Mouse (Mus musculus): Measurements from ENCODE around the gene Sh2b1. TPM values are rescaled to one million over a fixed set of nuclear protein-coding genes. Genes with fewer than 3 reads are reported as not detected.

Sh2b1 gene
- polyA plus RNA-seq, 1 experiment from 2014 or later: 62.5 TPM

DNA sequence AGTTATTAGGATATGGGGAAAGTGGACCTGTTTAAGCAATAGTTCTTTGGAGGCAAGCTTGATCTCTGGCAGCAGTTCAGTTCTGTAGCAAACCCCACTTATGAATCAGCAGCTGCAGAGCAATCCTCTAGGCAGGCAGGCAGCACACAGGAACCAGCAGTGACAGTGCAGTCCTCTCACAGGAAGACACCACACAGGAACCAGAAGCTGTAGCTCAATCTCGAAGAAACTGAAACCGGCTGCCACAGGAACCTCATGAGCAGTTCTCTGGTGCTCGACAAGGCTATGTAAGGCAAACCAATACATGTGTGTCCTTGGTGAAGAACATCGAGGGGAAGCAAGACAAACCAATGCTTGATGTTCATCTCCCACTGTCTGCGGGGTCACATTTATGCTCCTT, 53.5 kb downstream of the Sh2b1 start:
- H3K36me3 ChIP-seq: no peaks in the 10 kb centered on the region
- peaks cover 10% of the 10 kb centered on the region; the same call in 1 of the 2 replicates for H3K4me1 ChIP-seq
- no peak overlapping the region for H3K4me3 ChIP-seq
- H3K9me3 ChIP-seq (replicated peaks): no peaks in the 10 kb centered on the region
- DNase-seq (ENCODE audit: low spot score): no peak
- H3K27ac ChIP-seq: no peak overlapping the region
- WGBS: 90% methylated on average over 5 of the region's 5 CpGs
- no peaks in the 10 kb centered on the region for H3K27me3 ChIP-seq (ENCODE audit: low read depth, poor library complexity, severe bottlenecking)

- Histone ChIP-seq H3K36me3 (no peaks in the 10 kb centered on the region), H3K9me3 (replicated peaks) (no peaks in the 10 kb centered on the region), H3K27me3 (ENCODE audit: low read depth, poor library complexity, severe bottlenecking) (no peaks in the 10 kb centered on the region), H3K4me1 (peaks cover 15% of the 10 kb centered on the region; the same call in 1 of the 2 replicates), H3K4me3 (no peak overlapping the region), H3K27ac (no peak overlapping the region)
- DNase-seq (ENCODE audit: low spot score): no peak
- 85% methylated on average over 3 of the region's 3 CpGs for WGBS
Observed at GRCm38 (mm10) chr7:126418496-126418895, 56.7 kb downstream of the Sh2b1 start.

- H3K9me3 ChIP-seq (replicated peaks): no peaks in the 10 kb centered on the region
- H3K27ac ChIP-seq: no peak overlapping the region
- peaks cover 15% of the 10 kb centered on the region; the same call in 1 of the 2 replicates for H3K4me1 ChIP-seq
- H3K36me3 ChIP-seq: no peaks in the 10 kb centered on the region
- DNase-seq (ENCODE audit: low spot score): no peak
- 95% methylated on average over 4 of the region's 4 CpGs for WGBS
- H3K4me3 ChIP-seq: no peak overlapping the region
- no peaks in the 10 kb centered on the region for H3K27me3 ChIP-seq (ENCODE audit: low read depth, poor library complexity, severe bottlenecking)
Observed at GRCm38 (mm10) chr7:126417606-126418005, 57.6 kb downstream of the Sh2b1 start.

- DNase-seq (ENCODE audit: low spot score): no peak
Observed at GRCm38 (mm10) chr7:126417045-126417444, 58.2 kb downstream of the Sh2b1 start.

More at GRCm38 (mm10) chr7:126417045-126417444, 58.2 kb downstream of the Sh2b1 start:
- peaks cover 15% of the 10 kb centered on the region; the same call in 1 of the 2 replicates for H3K4me1 ChIP-seq
- no peaks in the 10 kb centered on the region for H3K36me3 ChIP-seq
- H3K9me3 ChIP-seq (replicated peaks): no peaks in the 10 kb centered on the region
- no peak overlapping the region for H3K27ac ChIP-seq
- WGBS: 66% methylated on average over 8 of the region's 8 CpGs
- H3K4me3 ChIP-seq: no peak overlapping the region
- H3K27me3 ChIP-seq (ENCODE audit: low read depth, poor library complexity, severe bottlenecking): no peaks in the 10 kb centered on the region

Other genes starting within 250 kb of the Sh2b1 start
- 83.4 and 122 TPM in 2 replicates for gene Sbk1, start 202.8 kb downstream of the Sh2b1 start, polyA plus RNA-seq (2016; fragmentation: Nextera tagmentation; extraction: Ambion mirVana)
- 1.6 and 3.0 TPM in 2 replicates for gene Lat, start 105.9 kb downstream of the Sh2b1 start, polyA plus RNA-seq (2016; fragmentation: Nextera tagmentation; extraction: Ambion mirVana)
- gene Spns1, start 98.0 kb downstream of the Sh2b1 start, polyA plus RNA-seq (2016; fragmentation: Nextera tagmentation; extraction: Ambion mirVana): 67.7 and 68.4 TPM in 2 replicates
- 2.6 and 2.9 TPM in 2 replicates for gene Nfatc2ip, start 78.7 kb downstream of the Sh2b1 start, polyA plus RNA-seq (2016; fragmentation: Nextera tagmentation; extraction: Ambion mirVana)
- gene Cd19, start 60.5 kb downstream of the Sh2b1 start, polyA plus RNA-seq (2016; fragmentation: Nextera tagmentation; extraction: Ambion mirVana): not detected in 2 replicates
- 30.3 and 36.9 TPM in 2 replicates for gene Rabep2, start 46.7 kb downstream of the Sh2b1 start, polyA plus RNA-seq (2016; fragmentation: Nextera tagmentation; extraction: Ambion mirVana)
- 0.59 and 5.3 TPM in 2 replicates for gene Atp2a1, start 12.3 kb downstream of the Sh2b1 start, polyA plus RNA-seq (2016; fragmentation: Nextera tagmentation; extraction: Ambion mirVana)
- 182 and 207 TPM in 2 replicates for gene Tufm, start 11.9 kb upstream of the Sh2b1 start, polyA plus RNA-seq (2016; fragmentation: Nextera tagmentation; extraction: Ambion mirVana)
- 60.6 and 62.5 TPM in 2 replicates for gene Atxn2l, start 28.0 kb upstream of the Sh2b1 start, polyA plus RNA-seq (2016; fragmentation: Nextera tagmentation; extraction: Ambion mirVana)
- 230 and 241 TPM in 2 replicates for gene Eif3c, start 91.0 kb upstream of the Sh2b1 start, polyA plus RNA-seq (2016; fragmentation: Nextera tagmentation; extraction: Ambion mirVana)
- 0.29 and 0.51 TPM in 2 replicates for gene Apobr, start 109.5 kb upstream of the Sh2b1 start, polyA plus RNA-seq (2016; fragmentation: Nextera tagmentation; extraction: Ambion mirVana)
- gene Cln3, start 110.4 kb upstream of the Sh2b1 start, polyA plus RNA-seq (2016; fragmentation: Nextera tagmentation; extraction: Ambion mirVana): 27.0 and 27.8 TPM in 2 replicates
- gene Il27, start 119.5 kb upstream of the Sh2b1 start, polyA plus RNA-seq (2016; fragmentation: Nextera tagmentation; extraction: Ambion mirVana): not detected in 2 replicates
- 0.45 and 0.78 TPM in 2 replicates for gene Nupr1, start 155.4 kb upstream of the Sh2b1 start, polyA plus RNA-seq (2016; fragmentation: Nextera tagmentation; extraction: Ambion mirVana)
- 69.0 and 69.2 TPM in 2 replicates for gene Sgf29, start 173.9 kb upstream of the Sh2b1 start, polyA plus RNA-seq (2016; fragmentation: Nextera tagmentation; extraction: Ambion mirVana)
- gene Sult1a1, start 201.0 kb upstream of the Sh2b1 start, polyA plus RNA-seq (2016; fragmentation: Nextera tagmentation; extraction: Ambion mirVana): 0.11 and 0.49 TPM in 2 replicates
- gene Bola2, start 220.0 kb upstream of the Sh2b1 start, polyA plus RNA-seq (2016; fragmentation: Nextera tagmentation; extraction: Ambion mirVana): 177 and 237 TPM in 2 replicates
- gene Slx1b, start 220.4 kb upstream of the Sh2b1 start, polyA plus RNA-seq (2016; fragmentation: Nextera tagmentation; extraction: Ambion mirVana): 12.6 and 14.8 TPM in 2 replicates
- gene Coro1a, start 232.4 kb upstream of the Sh2b1 start, polyA plus RNA-seq (2016; fragmentation: Nextera tagmentation; extraction: Ambion mirVana): 28.9 and 37.8 TPM in 2 replicates